Mouse (Mus musculus) small intestine, adult 2 months (tissue): Measurements from ENCODE around the gene Gm13420. TPM values are rescaled to one million over a fixed set of nuclear protein-coding genes. Genes with fewer than 3 reads are reported as not detected.
"Not testable (repeated sequence)": the region's sequence is repeated elsewhere in the genome, so short reads cannot be mapped to it uniquely, and the experiment has no call there.

Experiments
- H3K27ac ChIP-seq: fragments of 200-500 bp; 2 replicates; pipeline ENCODE4 v1.5.1; 2012; ENCODE audit warnings: low read depth, low read length, control low read depth, inconsistent platforms; ENCODE audit not compliant: insufficient read depth
- H3K27me3 ChIP-seq: fragments of 200-500 bp; 2 replicates; pipeline ENCODE4 v1.6.1; 2012; ENCODE audit warnings: mild to moderate bottlenecking, moderate library complexity, low read length, inconsistent platforms; ENCODE audit not compliant: control insufficient read depth, insufficient read depth
- H3K36me3 ChIP-seq: fragments of 200-500 bp; 2 replicates; pipeline ENCODE4 v1.6.1; 2012; ENCODE audit warnings: mild to moderate bottlenecking, low read length, control low read depth, inconsistent platforms; ENCODE audit not compliant: control insufficient read depth, insufficient read depth
- H3K4me1 ChIP-seq: fragments of 200-500 bp; 2 replicates; pipeline ENCODE4 v1.6.1; 2012; ENCODE audit warnings: low read length, inconsistent platforms, mixed read lengths; ENCODE audit not compliant: control insufficient read depth, insufficient read depth, insufficient read length
- H3K4me3 ChIP-seq: fragments of 200-500 bp; 2 replicates; pipeline ENCODE4 v1.5.1; 2012; ENCODE audit warnings: low read depth, mild to moderate bottlenecking, control low read depth, inconsistent platforms, low read length, moderate library complexity
- CTCF ChIP-seq: fragments of 200-500 bp; IDR thresholded peaks from 2 replicates; pipeline ENCODE4 v1.5.1; 2012; ENCODE audit warnings: low read depth, mild to moderate bottlenecking, control low read depth, inconsistent platforms, low read length, moderate library complexity, mixed read lengths; ENCODE audit not compliant: insufficient replicate concordance, insufficient read length; ENCODE audit errors: extremely low read depth
- POLR2A ChIP-seq: fragments of 200-500 bp; IDR thresholded peaks from 2 replicates; pipeline ENCODE4 v1.6.1; 2012; ENCODE audit warnings: low read depth, mild to moderate bottlenecking, control low read depth, inconsistent platforms, low read length, moderate library complexity
- WGBS: fragments of 180-500 bp; shearing (Covaris S2); methylation state at CpG from one replicate; pipeline ENCODE4 v1.1.7; 2018; 5-methylcytosine and 5-hydroxymethylcytosine counted together
- polyA plus RNA-seq: library from polyadenylated mRNA; depleted of rRNA; stranded (reverse); fragments of >200 nt; gene quantifications from 2 replicates; pipeline ENCODE4 v1.2.3, GENCODE M21; 2012; rRNA removed

Gene Gm13420
- 0.81 and 4.0 TPM in 2 replicates for polyA plus RNA-seq

DNA sequence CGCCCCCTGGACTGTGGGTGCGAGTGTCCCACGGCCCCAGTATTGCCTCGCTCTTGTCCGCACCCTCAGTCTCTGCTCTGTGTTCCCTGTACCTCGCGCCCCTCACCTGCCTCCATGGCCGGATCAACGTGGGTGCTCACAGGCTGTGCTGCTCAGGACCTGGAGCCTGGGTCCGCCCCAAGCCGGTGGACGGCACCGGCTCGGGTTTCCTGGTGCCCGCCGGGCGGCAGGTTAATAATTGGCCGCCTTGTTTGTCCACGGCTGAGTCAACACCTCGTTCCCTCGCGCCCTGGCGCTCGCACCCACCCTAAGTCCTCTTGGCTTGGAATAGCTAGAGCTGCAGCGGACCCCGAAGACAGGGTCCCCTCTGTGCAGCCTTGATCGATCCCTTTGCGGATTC lies at the start of gene Gm13420:
Gm13420 (minus strand) TSS at position 189 of the 400 bp plus-strand sequence.
- H3K4me3 ChIP-seq: peak within 1 kb of the TSS; percentile 54
- peaks cover 6% of the 10 kb centered on the region for H3K4me1 ChIP-seq
- WGBS: 5% methylated on average over 28 of the region's 28 CpGs
- H3K27me3 ChIP-seq: peaks cover 27% of the 10 kb centered on the region
- no peaks in the 10 kb centered on the region for H3K36me3 ChIP-seq
- no peak for TF ChIP-seq POLR2A
- no peak for TF ChIP-seq CTCF
- H3K27ac ChIP-seq: no peak within 1 kb of the TSS

DNA sequence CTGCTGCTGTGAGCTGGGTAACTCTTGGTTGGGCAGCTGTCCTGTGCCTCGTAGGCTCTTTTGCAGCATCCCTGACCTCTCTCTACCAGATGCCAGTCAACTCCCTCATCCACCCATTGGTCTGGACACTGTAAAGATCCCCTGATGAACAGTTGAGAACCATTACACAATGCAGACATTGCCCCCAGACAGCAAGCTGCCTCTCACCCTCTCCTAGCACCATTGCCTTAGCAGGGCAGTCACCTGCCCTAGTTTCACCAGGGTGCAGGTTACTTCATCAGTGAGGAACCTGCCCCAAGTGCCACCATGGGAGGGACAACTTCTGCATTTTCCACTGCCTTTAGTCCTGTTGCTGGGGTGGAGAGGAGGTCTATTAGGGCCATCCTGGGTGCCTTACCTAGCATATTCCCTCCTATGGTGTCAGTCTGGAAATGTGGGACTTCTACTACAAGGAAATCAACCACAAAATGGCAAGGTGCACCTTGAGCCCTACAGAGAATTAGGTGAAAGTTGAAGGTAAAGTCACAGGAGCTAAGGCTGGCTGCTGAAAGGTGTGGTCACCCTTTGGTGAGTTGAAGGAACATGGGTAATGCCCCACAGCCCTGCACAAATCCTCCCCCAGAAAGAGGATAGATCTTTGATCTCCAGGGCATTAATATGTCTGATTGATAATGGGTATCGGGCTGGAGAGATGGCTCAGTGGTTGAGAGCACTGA lies 41.4 kb upstream of the Gm13420 start:
- TF ChIP-seq POLR2A (no peak), CTCF (no peak)

DNA sequence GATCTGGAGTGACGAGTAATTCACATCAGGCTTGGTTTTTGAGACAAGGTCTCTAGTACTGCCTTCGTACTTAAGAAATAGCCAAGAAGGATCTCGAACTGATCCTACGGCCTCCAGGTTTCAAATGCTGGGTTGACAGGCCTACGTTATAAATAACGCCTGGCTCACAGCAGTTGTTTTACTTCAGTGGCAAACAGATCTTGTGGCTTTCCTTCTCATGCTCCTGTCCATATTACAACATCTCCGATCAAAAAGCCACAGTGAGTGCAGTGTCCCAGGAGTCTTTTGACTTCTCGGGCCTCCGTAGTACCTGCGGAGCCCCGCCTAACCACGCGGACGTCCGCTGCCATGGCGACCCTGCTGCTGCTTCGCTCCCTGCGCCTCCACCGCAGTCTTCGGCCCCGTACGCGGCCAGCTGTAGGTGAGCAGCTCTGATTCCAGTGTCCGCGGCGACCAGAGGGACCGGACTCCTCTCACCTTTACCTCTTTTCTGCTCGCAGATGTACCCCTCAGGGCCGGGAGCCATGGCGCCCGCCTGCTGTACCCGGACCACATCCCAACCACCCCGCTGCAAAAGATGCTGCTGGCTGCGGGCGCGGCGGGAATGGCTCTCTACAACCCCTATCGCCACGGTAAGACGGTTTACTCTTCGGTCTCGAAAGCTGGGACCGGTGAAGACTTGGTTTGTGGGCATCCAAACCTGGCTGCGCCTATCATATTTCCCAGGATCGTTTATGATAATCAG lies 36.6 kb upstream of the Gm13420 start, which contains the start of gene Trub2:
Trub2 (minus strand) TSS at position 566 of the 745 bp plus-strand sequence.
- peak within 1 kb of the TSS; percentile 77 for H3K4me3 ChIP-seq
- peaks cover 30% of the 10 kb centered on the region for H3K36me3 ChIP-seq
- WGBS: under 1% methylated on average over 45 of the region's 45 CpGs
- peaks cover 8% of the 10 kb centered on the region; the same call in 1 of the 2 replicates for H3K4me1 ChIP-seq
- TF ChIP-seq CTCF: no peak
- TF ChIP-seq POLR2A: no peak
- H3K27ac ChIP-seq: peak within 1 kb of the TSS; percentile 66
- no peaks in the 10 kb centered on the region for H3K27me3 ChIP-seq

More for the DNA sequence above, 41.4 kb upstream of the Gm13420 start:
- Histone ChIP-seq H3K4me1 (peaks cover 9% of the 10 kb centered on the region; the same call in 1 of the 2 replicates), H3K4me3 (no peak overlapping the region), H3K36me3 (peaks cover 16% of the 10 kb centered on the region; the same call in 1 of the 2 replicates), H3K27me3 (no peaks in the 10 kb centered on the region), H3K27ac (peak overlapping the region; percentile 98)
- 48% methylated on average over 2 of the region's 2 CpGs for WGBS

DNA sequence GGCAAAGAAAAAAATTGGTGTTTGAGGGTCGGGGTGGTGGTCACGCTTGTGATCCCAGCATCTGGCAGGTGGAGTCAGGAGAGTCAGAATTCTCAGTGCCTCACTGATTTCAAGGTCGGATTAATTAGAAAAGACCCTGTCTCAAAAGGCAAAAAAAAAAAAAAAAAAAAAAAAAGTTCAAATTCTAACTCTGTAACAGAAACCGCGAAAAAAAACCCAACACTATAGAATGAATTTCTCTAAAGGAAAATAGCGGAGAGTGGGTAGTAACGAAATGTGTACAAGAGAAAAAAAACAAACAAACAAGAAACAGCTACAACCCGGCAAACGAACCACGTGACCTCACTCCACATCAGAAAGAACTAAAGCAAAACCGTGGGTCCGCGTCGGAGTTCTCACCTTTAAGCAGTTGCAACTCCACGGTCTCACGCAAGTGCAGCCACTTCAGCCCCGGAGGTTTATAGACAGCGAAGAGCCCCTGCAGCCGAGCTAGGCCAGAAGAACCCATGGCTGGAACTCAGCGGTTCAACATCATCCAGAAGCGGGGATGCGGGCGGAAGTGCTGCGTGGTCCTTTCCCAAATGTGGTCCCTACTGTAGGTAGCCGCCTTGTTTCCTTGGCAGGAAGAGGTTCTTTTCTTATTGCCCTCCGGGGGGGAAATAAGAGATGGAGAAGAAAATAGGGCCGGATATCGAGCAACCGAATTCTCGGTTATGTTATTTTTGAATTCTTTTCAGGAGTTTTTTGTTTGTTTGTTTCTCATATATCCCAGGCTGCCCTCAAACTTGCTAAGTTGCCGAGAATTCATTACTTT lies 35.8 kb upstream of the Gm13420 start, which contains the start of gene Coq4:
Coq4 (plus strand) TSS at position 390 of the 814 bp plus-strand sequence.
- H3K4me3 ChIP-seq: peak within 1 kb of the TSS; percentile 77
- peaks cover 36% of the 10 kb centered on the region for H3K36me3 ChIP-seq
- peak within 1 kb of the TSS; percentile 66 for H3K27ac ChIP-seq
- 0 out of 2 replicates have a peak, but pooled peaks cover 3% of the 10 kb centered on the region for H3K4me1 ChIP-seq
- H3K27me3 ChIP-seq: no peaks in the 10 kb centered on the region
- TF ChIP-seq CTCF (no peak), POLR2A (peak; percentile 47; the same call in 1 of the 2 replicates)
- WGBS: 2% methylated on average over 31 of the region's 31 CpGs

DNA sequence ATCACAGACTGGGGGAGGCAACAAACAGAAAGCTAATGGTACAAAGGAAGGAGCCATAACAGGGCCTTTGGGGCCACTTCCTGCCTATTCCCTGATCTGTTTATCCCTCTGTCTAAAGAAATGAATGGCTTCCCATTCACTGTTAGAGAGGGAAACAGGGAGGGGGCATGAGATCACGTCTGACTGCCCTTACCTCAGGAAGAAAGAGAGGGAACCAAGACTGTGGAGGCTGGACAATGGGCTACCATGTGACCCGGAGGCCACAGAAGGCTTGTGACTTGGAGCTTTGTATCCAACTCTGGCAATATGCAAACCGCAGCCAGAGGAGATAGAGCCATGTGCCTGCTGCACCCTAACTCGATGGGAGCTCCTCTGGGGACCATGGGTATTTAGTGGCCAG lies 32.8 kb upstream of the Gm13420 start:
- 80% methylated on average over 4 of the region's 4 CpGs for WGBS
- Histone ChIP-seq H3K4me1 (peaks cover 11% of the 10 kb centered on the region; the same call in 1 of the 2 replicates), H3K27me3 (no peaks in the 10 kb centered on the region), H3K36me3 (peaks cover 44% of the 10 kb centered on the region), H3K4me3 (no peak overlapping the region), H3K27ac (no peak overlapping the region)
- TF ChIP-seq POLR2A (no peak), CTCF (no peak)

DNA sequence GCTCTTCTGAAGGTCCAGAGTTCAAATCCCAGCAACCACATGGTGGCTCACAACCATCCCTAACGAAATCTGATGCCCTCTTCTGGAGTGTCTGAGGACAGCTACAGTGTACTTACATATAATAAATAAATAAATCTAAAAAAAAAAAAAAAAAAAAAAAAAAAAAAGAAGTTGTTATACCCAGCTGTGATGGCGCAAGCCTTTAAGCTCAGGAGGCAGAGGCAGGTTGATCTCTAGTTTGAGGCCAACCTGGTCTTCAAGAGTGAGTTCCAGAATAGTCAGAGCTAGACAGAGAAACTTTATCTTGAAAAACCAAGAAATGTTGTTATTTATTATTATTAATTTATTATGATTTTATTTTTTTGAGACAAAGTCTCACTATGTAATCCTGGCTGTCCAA lies 29.8 kb upstream of the Gm13420 start:
- Histone ChIP-seq H3K36me3 (peaks cover 69% of the 10 kb centered on the region), H3K4me1 (peaks cover 13% of the 10 kb centered on the region)
- not testable (repeated sequence) for H3K27me3 ChIP-seq, H3K27ac ChIP-seq, H3K4me3 ChIP-seq
- WGBS: 94% methylated on average over 2 of the region's 2 CpGs
